ENCODE assay signal across 38 mouse cellular contexts in the genomic region with DNA sequence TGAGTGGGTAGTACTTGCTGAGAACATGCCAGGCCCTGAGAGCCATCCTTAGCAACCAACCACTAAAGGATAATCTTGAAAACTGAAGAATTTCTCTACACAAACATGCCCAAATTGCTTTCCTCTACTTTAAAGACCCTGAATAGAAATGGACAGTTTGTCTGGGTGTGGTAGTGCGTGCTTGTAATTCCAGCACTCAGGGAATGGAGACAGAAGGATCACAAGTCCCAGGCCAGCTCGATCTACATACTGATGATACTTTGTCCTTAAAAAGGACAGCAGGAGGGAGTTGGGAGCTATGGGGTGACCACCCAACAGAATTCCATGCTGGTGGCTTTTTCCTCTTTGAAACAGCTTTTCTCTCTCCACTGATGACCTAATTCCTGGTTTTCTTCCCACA. TPM values are rescaled to one million over a fixed set of nuclear protein-coding genes. Genes with fewer than 3 reads are reported as not detected.
"Had no signal": no experiment of that assay in that cellular context is flagged by ENCODE, and none has a peak within 500 bp of the region (broad histone marks: within the 10 kb centered on the region; RNA-seq: fewer than 3 reads in every experiment).

No protein-coding gene starts in this region.

- H3K36me3 ChIP-seq: heart, embryonic 10.5 days; heart, embryonic 13.5 days; heart, embryonic 15.5 days; hindbrain, embryonic 13.5 days; hindbrain, embryonic 15.5 days; intestine, embryonic 15.5 days; limb, embryonic 13.5 days; limb, embryonic 15.5 days; liver, embryonic 12.5 days had no signal

- H3K27ac ChIP-seq: gastrocnemius, adult 2 months; heart, embryonic 10.5 days; heart, embryonic 13.5 days; heart, embryonic 15.5 days; hindbrain, embryonic 13.5 days; hindbrain, embryonic 15.5 days; intestine, embryonic 15.5 days; layer of hippocampus, adult 2 months; left cerebral cortex, adult 2 months; limb, embryonic 13.5 days; limb, embryonic 15.5 days; liver, embryonic 12.5 days; liver, embryonic 14.5 days had no signal

- ATAC-seq: inflammation-experienced regulatory T-cells, adult 6 months; intestine, embryonic 15.5 days; intestine, postnatal 0 days; liver, embryonic 12.5 days had no signal

- H3K9ac ChIP-seq: heart, embryonic 13.5 days; heart, embryonic 15.5 days; hindbrain, embryonic 13.5 days; hindbrain, embryonic 15.5 days; intestine, embryonic 15.5 days; limb, embryonic 13.5 days; limb, embryonic 15.5 days; liver, embryonic 12.5 days; liver, embryonic 14.5 days had no signal

- DNase-seq: gastrocnemius, adult 2 months; gastrocnemius, postnatal 10 days; gastrocnemius, postnatal 25 days; heart, adult 18-20 months; heart, postnatal 14 days; heart, postnatal 36 days; kidney, adult 18-20 months; kidney, adult 8-10 months; kidney, postnatal 10 days; kidney, postnatal 25 days; kidney, postnatal 4 days had no signal

- H3K4me1 ChIP-seq: heart, embryonic 10.5 days; heart, embryonic 13.5 days; heart, embryonic 15.5 days; hindbrain, embryonic 13.5 days; hindbrain, embryonic 15.5 days; intestine, embryonic 15.5 days; limb, embryonic 13.5 days; limb, embryonic 15.5 days; liver, embryonic 12.5 days had no signal

- H3K27me3 ChIP-seq: heart, embryonic 15.5 days; intestine, embryonic 15.5 days; liver, embryonic 12.5 days had no signal

- H3K4me3 ChIP-seq: gastrocnemius, adult 2 months; heart, embryonic 10.5 days; heart, embryonic 13.5 days; heart, embryonic 15.5 days; hindbrain, embryonic 13.5 days; hindbrain, embryonic 15.5 days; intestine, embryonic 15.5 days; layer of hippocampus, adult 2 months; left cerebral cortex, adult 2 months; limb, embryonic 13.5 days; limb, embryonic 15.5 days; liver, embryonic 12.5 days had no signal

- H3K4me2 ChIP-seq: heart, embryonic 13.5 days; heart, embryonic 15.5 days; hindbrain, embryonic 13.5 days; hindbrain, embryonic 15.5 days; intestine, embryonic 15.5 days; limb, embryonic 13.5 days; limb, embryonic 15.5 days; liver, embryonic 12.5 days had no signal

- H3K9me3 ChIP-seq: heart, embryonic 10.5 days; heart, embryonic 13.5 days; heart, embryonic 15.5 days; hindbrain, embryonic 13.5 days; hindbrain, embryonic 15.5 days; intestine, embryonic 15.5 days; limb, embryonic 13.5 days; limb, embryonic 15.5 days; liver, embryonic 12.5 days had no signal

RNA-seq across cellular contexts. Expression of a gene that starts 31.4 kb away (rescaled TPM):
- total RNA-seq: gastrocnemius, adult 2 months; gastrocnemius, postnatal 10 days; gastrocnemius, postnatal 25 days; gastrocnemius, postnatal 4 days; granulocyte monocyte progenitor cell, adult 5-6 weeks; heart, adult 18-20 months; heart, adult 8-10 months; heart, postnatal 14 days; heart, postnatal 36 days; hematopoietic stem cell, adult 5-6 weeks; layer of hippocampus, adult 2 months; layer of hippocampus, postnatal 25 days; left cerebral cortex, adult 2 months; left cerebral cortex, postnatal 14 days; left cerebral cortex, postnatal 36 days; liver, adult 2 months had no signal
- polyA plus RNA-seq: heart, embryonic 10.5 days; heart, embryonic 13.5 days; heart, embryonic 15.5 days; heart, postnatal 0 days; hindbrain, embryonic 11.5 days; hindbrain, embryonic 15.5 days; inflammation-experienced regulatory T-cells, adult 6 months; intestine, embryonic 15.5 days; intestine, postnatal 0 days; kidney, embryonic 14.5 days; kidney, embryonic 16.5 days; limb, embryonic 11.5 days; limb, embryonic 13.5 days; limb, embryonic 15.5 days; liver, adult 2 months; liver, embryonic 12.5 days; liver, embryonic 14.5 days had no signal

RNA-seq across cellular contexts. Expression of a gene that starts 31.6 kb away (rescaled TPM):
- total RNA-seq: gastrocnemius, adult 2 months; granulocyte monocyte progenitor cell, adult 5-6 weeks; heart, adult 18-20 months; heart, adult 8-10 months; heart, postnatal 14 days; heart, postnatal 36 days; hematopoietic stem cell, adult 5-6 weeks; left cerebral cortex, postnatal 36 days had no signal
- polyA plus RNA-seq: inflammation-experienced regulatory T-cells, adult 6 months had no signal
